Mouse (Mus musculus) hindbrain, embryonic 10.5 days (tissue): ENCODE data around the gene Nr6a1. TPM values are rescaled to one million over a fixed set of nuclear protein-coding genes. Genes with fewer than 3 reads are reported as not detected.

Experiments
- DNase-seq: peaks from one replicate; pipeline ENCODE4 v3.0.0-alpha.2; 2017; ENCODE audit warnings: low spot score
- H3K27ac ChIP-seq: fragments of 300-500 bp; sonication (generic); 2 replicates; pipeline ENCODE4 v1.5.1; 2016; ENCODE audit warnings: mild to moderate bottlenecking, moderate library complexity
- H3K27me3 ChIP-seq: fragments of 300-500 bp; sonication (generic); 2 replicates; pipeline ENCODE4 v1.6.1; 2016; ENCODE audit warnings: mild to moderate bottlenecking; ENCODE audit not compliant: poor library complexity, insufficient read depth, severe bottlenecking
- H3K36me3 ChIP-seq: fragments of 300-500 bp; sonication (generic); 2 replicates; pipeline ENCODE4 v1.6.1; 2016; ENCODE audit warnings: mild to moderate bottlenecking, moderate library complexity
- H3K4me1 ChIP-seq: fragments of 300-500 bp; sonication (generic); replicated peaks from 2 replicates; pipeline ENCODE4 v1.6.1; 2016; ENCODE audit warnings: mild to moderate bottlenecking
- H3K4me3 ChIP-seq: fragments of 300-500 bp; sonication (generic); 2 replicates; pipeline ENCODE4 v1.5.1; 2016; ENCODE audit warnings: mild to moderate bottlenecking, moderate library complexity
- H3K9me3 ChIP-seq: fragments of 300-500 bp; sonication (generic); 2 replicates; pipeline ENCODE4 v1.6.1; 2016; ENCODE audit warnings: mild to moderate bottlenecking, moderate library complexity
- WGBS: fragments of 180-500 bp; shearing (Covaris S2); methylation state at CpG from one replicate; pipeline ENCODE4 v1.1.7; 2016; 5-methylcytosine and 5-hydroxymethylcytosine counted together
- polyA plus RNA-seq: library from polyadenylated mRNA; unstranded; fragments of >200 nt; fragmentation: Nextera tagmentation; extraction: Ambion mirVana; gene quantifications from 2 replicates; pipeline ENCODE4 v1.2.1, GENCODE M21; 2016

Nr6a1 gene
- polyA plus RNA-seq, 1 experiment from 2014 or later = 5.1 TPM

GRCm38 (mm10) chr2:38950281-38950719 is 22.8 kb upstream of the Nr6a1 start:
- no peaks in the 10 kb centered on the region for H3K9me3 ChIP-seq
- no peaks in the 10 kb centered on the region for H3K4me1 ChIP-seq
- H3K27ac ChIP-seq = no peak overlapping the region
- H3K36me3 ChIP-seq = no peaks in the 10 kb centered on the region
- no peak for DNase-seq
- H3K4me3 ChIP-seq = no peak overlapping the region
- 84% methylated on average over 7 of the region's 7 CpGs for WGBS
- no peaks in the 10 kb centered on the region for H3K27me3 ChIP-seq

DNA sequence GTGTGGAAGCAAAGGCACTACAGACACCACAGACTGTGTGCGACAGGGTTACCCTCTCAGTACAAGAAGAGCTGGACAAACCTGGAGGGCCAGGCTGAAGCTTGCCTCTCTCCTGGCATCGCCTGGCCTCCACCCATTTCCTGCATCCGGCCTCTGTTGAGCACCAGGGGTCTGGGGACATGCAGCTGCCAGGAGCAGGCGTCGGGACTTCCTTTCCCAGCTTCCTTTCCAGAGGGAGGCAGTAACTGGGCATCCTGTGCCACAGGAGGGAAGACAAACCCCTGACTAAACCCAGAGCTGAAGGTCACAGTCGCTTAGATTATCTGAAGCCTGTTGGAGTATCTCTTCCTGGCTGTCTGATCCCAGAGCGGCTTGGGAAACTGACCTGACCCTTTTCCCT is 20.1 kb upstream of the Nr6a1 start:
- Histone ChIP-seq H3K27me3 (no peaks in the 10 kb centered on the region), H3K27ac (peak overlapping the region; percentile 24; the same call in 1 of the 2 replicates), H3K36me3 (no peaks in the 10 kb centered on the region), H3K4me3 (no peak overlapping the region), H3K4me1 (0 out of 2 replicates have a peak, but pooled peaks cover 3% of the 10 kb centered on the region), H3K9me3 (no peaks in the 10 kb centered on the region)
- DNase-seq = no peak
- 80% methylated on average over 7 of the region's 7 CpGs for WGBS

GRCm38 (mm10) chr2:38944460-38945161 is 17.1 kb upstream of the Nr6a1 start:
- Histone ChIP-seq H3K9me3 (no peaks in the 10 kb centered on the region), H3K27me3 (no peaks in the 10 kb centered on the region), H3K4me1 (0 out of 2 replicates have a peak, but pooled peaks cover 3% of the 10 kb centered on the region), H3K36me3 (no peaks in the 10 kb centered on the region), H3K4me3 (no peak overlapping the region), H3K27ac (no peak overlapping the region)
- WGBS = 78% methylated on average over 3 of the region's 3 CpGs
- DNase-seq = no peak

- 0 out of 2 replicates have a peak, but pooled peaks cover 3% of the 10 kb centered on the region for H3K4me1 ChIP-seq
- no peak overlapping the region for H3K27ac ChIP-seq
- H3K9me3 ChIP-seq = no peaks in the 10 kb centered on the region
- H3K36me3 ChIP-seq = no peaks in the 10 kb centered on the region
- H3K27me3 ChIP-seq = no peaks in the 10 kb centered on the region
- no peak overlapping the region for H3K4me3 ChIP-seq
- 55% methylated on average over 2 of the region's 2 CpGs for WGBS
- no peak for DNase-seq
Measured at GRCm38 (mm10) chr2:38943977-38944376, 16.5 kb upstream of the Nr6a1 start.

GRCm38 (mm10) chr2:38943161-38943560 is 15.7 kb upstream of the Nr6a1 start:
- H3K4me1 ChIP-seq = 0 out of 2 replicates have a peak, but pooled peaks cover 3% of the 10 kb centered on the region
- H3K36me3 ChIP-seq = no peaks in the 10 kb centered on the region
- no peaks in the 10 kb centered on the region for H3K27me3 ChIP-seq
- no peak overlapping the region for H3K27ac ChIP-seq
- DNase-seq = no peak
- WGBS = 88% methylated on average over 5 of the region's 5 CpGs
- H3K9me3 ChIP-seq = no peaks in the 10 kb centered on the region
- H3K4me3 ChIP-seq = no peak overlapping the region

DNA sequence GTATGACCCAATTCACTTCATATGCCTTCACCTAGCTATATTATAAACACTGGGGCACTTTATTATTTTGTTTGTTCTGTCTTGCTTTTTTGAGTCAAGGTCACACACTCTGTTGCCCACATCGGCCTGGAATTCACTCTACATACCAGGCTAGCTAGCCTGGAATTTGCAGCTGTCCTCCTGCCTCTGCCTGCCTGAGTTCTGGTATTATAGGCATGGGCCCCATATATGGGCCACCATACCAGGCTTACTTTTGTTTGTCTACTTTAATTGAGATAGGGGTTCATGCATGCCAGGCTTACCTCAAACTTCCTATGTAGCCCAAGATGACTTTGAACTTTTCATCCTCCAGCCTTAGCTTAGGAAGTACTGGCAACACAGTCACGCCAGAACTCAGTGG is 14.4 kb upstream of the Nr6a1 start:
- 83% methylated on average over 2 of the region's 2 CpGs for WGBS
- Histone ChIP-seq H3K4me3 (no peak overlapping the region), H3K27ac (no peak overlapping the region), H3K9me3 (no peaks in the 10 kb centered on the region), H3K4me1 (0 out of 2 replicates have a peak, but pooled peaks cover 3% of the 10 kb centered on the region), H3K36me3 (no peaks in the 10 kb centered on the region), H3K27me3 (no peaks in the 10 kb centered on the region)
- DNase-seq = no peak

GRCm38 (mm10) chr2:38941426-38941825 is 13.9 kb upstream of the Nr6a1 start:
- Histone ChIP-seq H3K27me3 (no peaks in the 10 kb centered on the region), H3K4me1 (0 out of 2 replicates have a peak, but pooled peaks cover 3% of the 10 kb centered on the region), H3K4me3 (no peak overlapping the region), H3K27ac (no peak overlapping the region), H3K9me3 (no peaks in the 10 kb centered on the region), H3K36me3 (no peaks in the 10 kb centered on the region)
- no peak for DNase-seq
- 87% methylated on average over 14 of the region's 14 CpGs for WGBS

GRCm38 (mm10) chr2:38939047-38939446 is 11.6 kb upstream of the Nr6a1 start:
- peaks cover 11% of the 10 kb centered on the region for H3K4me1 ChIP-seq
- no peak for DNase-seq
- no peak overlapping the region for H3K27ac ChIP-seq
- 63% methylated on average over 2 of the region's 2 CpGs for WGBS
- no peak overlapping the region for H3K4me3 ChIP-seq
- H3K9me3 ChIP-seq = no peaks in the 10 kb centered on the region
- H3K27me3 ChIP-seq = no peaks in the 10 kb centered on the region
- no peaks in the 10 kb centered on the region for H3K36me3 ChIP-seq

GRCm38 (mm10) chr2:38938007-38938406 is 10.5 kb upstream of the Nr6a1 start:
- Histone ChIP-seq H3K36me3 (no peaks in the 10 kb centered on the region), H3K9me3 (no peaks in the 10 kb centered on the region), H3K27me3 (no peaks in the 10 kb centered on the region), H3K27ac (no peak overlapping the region), H3K4me1 (peaks cover 16% of the 10 kb centered on the region), H3K4me3 (no peak overlapping the region)
- DNase-seq = no peak
- WGBS = 93% methylated on average over 1 of the region's 1 CpGs

DNA sequence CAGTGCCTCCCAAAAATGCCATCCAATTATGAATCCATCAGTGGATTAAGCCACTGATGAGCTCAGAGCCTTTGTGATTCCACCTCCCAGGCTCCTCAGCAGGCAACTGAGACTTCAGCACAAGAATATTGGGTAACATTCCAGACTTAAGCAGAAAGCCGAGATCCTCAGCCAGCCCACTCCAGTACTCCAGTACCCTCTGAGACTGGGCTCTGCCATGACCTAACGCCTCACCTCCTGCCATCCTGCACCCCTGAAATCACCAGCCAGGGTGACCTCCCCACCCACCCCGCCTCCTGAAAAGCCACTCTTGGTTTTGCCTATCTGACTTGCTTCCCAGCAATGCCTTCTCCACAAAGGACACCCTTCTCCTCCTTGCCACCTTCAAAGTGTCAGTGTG is 9.9 kb upstream of the Nr6a1 start:
- Histone ChIP-seq H3K9me3 (no peaks in the 10 kb centered on the region), H3K36me3 (no peaks in the 10 kb centered on the region), H3K4me1 (peaks cover 17% of the 10 kb centered on the region), H3K4me3 (no peak overlapping the region), H3K27ac (no peak overlapping the region), H3K27me3 (no peaks in the 10 kb centered on the region)
- no peak for DNase-seq
- 79% methylated on average over 3 of the region's 3 CpGs for WGBS

DNA sequence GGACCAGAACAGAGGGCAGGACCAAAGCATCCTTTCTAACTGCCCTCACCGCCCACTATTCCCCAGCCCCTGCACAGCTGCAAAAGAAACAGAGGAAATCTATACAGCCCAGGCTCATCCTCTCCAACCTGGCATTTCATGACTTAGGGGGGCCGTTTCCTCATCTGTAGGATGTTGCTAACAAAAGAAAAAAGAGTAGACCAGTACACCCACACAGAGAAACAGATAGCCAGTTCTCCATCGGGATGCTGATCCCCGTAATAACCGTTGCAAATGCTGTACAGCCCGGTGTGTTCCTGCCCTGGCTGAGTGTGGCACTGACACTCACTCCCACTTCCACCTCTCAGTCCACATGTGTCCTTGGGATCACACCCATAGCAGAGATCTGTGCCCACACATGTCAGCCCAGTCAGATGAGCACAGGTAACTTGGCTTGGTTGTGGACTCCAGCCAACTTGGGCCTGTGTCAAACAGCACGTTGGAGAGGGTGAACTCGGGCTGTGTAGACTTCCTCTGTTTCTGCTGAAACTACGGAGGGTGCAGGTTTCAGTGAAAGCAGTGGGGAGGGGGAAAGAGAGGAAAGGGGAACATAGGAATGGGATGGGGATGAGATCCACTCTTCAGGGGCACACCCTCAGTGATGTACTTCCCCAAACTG is 9.4 kb upstream of the Nr6a1 start:
- H3K36me3 ChIP-seq = no peaks in the 10 kb centered on the region
- no peak for DNase-seq
- 79% methylated on average over 9 of the region's 9 CpGs for WGBS
- no peak overlapping the region for H3K4me3 ChIP-seq
- H3K9me3 ChIP-seq = no peaks in the 10 kb centered on the region
- no peak overlapping the region for H3K27ac ChIP-seq
- H3K27me3 ChIP-seq = no peaks in the 10 kb centered on the region
- H3K4me1 ChIP-seq = peaks cover 23% of the 10 kb centered on the region

DNA sequence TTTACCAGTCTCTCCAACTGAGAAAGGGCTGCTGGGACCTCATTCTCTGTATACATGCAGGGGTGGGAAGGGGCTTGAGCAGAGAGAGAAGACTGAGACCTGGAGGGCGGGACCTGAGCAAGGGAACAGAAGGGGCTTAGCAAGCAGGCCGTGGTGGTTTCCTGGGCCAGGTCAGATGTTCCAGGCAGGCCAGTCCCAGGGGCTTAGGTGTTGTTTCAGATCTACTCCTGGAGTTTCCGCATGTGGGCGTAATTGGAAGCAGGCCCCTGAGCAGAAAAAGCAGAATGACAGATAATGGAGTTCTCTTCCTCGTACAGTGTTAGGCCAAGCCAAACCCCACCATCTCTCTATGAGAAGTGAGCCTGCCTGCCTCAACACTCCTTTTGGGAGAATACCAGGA is 7.4 kb upstream of the Nr6a1 start:
- H3K4me3 ChIP-seq = no peak overlapping the region
- H3K36me3 ChIP-seq = no peaks in the 10 kb centered on the region
- peaks cover 9% of the 10 kb centered on the region for H3K27me3 ChIP-seq
- peak overlapping the region; percentile 73 for H3K27ac ChIP-seq
- H3K9me3 ChIP-seq = no peaks in the 10 kb centered on the region
- no peak for DNase-seq
- peaks cover 33% of the 10 kb centered on the region for H3K4me1 ChIP-seq
- WGBS = 42% methylated on average over 5 of the region's 5 CpGs

DNA sequence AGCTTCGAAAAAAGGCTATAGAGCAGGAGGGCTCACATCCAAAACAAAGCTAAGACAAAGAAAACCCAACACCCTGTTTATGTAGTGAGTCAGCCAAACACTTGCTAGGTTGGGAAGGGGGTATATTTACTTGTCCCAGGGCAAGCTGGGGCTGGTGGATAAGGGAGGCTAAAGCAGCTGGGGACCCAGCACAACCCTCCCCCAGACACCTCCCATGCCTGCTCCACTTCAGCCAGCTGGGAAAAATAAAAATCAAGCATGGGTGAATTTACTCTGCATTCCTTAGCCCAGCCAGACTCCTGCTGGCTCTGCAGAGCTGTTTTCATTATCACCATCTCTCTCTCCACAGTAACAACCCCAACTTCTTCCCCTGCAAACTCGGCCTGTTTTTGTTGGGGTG is 6.4 kb upstream of the Nr6a1 start:
- peak; percentile 27 for DNase-seq
- H3K4me1 ChIP-seq = peaks cover 33% of the 10 kb centered on the region
- no peaks in the 10 kb centered on the region for H3K9me3 ChIP-seq
- no peaks in the 10 kb centered on the region for H3K36me3 ChIP-seq
- peaks cover 9% of the 10 kb centered on the region for H3K27me3 ChIP-seq
- H3K27ac ChIP-seq = peak overlapping the region; percentile 50
- WGBS = 19% methylated on average over 2 of the region's 2 CpGs
- H3K4me3 ChIP-seq = no peak overlapping the region
